Comparison of ENCODE assay signal across 20 mouse cellular contexts in genomic region chr3:54725344-54725743, GRCm38 (mm10). TPM values are rescaled to one million over a fixed set of nuclear protein-coding genes. Genes with fewer than 3 reads are reported as not detected.
"Had no signal": no experiment of that assay in that cellular context is flagged by ENCODE, and none has a peak within 500 bp of the region (broad histone marks: within the 10 kb centered on the region; RNA-seq: fewer than 3 reads in every experiment).

No protein-coding gene starts in this region.

- DNase-seq: retina, postnatal 1 day; right cerebral cortex, adult 18-20 months; right cerebral cortex, postnatal 14 days; right cerebral cortex, postnatal 25 days; right cerebral cortex, postnatal 4 days; spleen, adult 18-20 months; thymus, adult 18-20 months; thymus, adult 2 months; thymus, postnatal 14 days; thymus, postnatal 25 days; thymus, postnatal 36 days; thymus, postnatal 4 days had no signal

RNA-seq across cellular contexts. Expression of gene Gm21958, which starts 11.2 kb away (rescaled TPM):
- total RNA-seq: neutrophil, adult 5-6 weeks had no signal
- polyA plus RNA-seq: neural tube, embryonic 12.5 days; small intestine, adult 2 months; spleen, adult 2 months; stomach, embryonic 15.5 days; stomach, postnatal 0 days; testis, adult 2 months; thymus, adult 2 months; urinary bladder, adult 2 months had no signal

RNA-seq across cellular contexts. Expression of gene Smad9, which starts 30.0 kb away (rescaled TPM):
- total RNA-seq: neutrophil, adult 5-6 weeks had no signal
